Mouse (Mus musculus) C2C12 (cell line): ENCODE data around the gene Xpnpep3.

Experiments used
- CTCF ChIP-seq: IDR thresholded peaks from one replicate; pipeline ENCODE4 v1.5.1; 2011; ENCODE audit not compliant: control insufficient read depth, insufficient read depth, insufficient read length
- MYOD1 ChIP-seq: IDR thresholded peaks from one replicate; pipeline ENCODE4 v1.6.1; 2011; ENCODE audit warnings: low read depth; ENCODE audit not compliant: control insufficient read depth, insufficient read length
- MYOG ChIP-seq: IDR thresholded peaks from one replicate; pipeline ENCODE4 v1.6.1; 2011; ENCODE audit not compliant: control insufficient read depth, insufficient read length; ENCODE audit errors: extremely low read depth

DNA sequence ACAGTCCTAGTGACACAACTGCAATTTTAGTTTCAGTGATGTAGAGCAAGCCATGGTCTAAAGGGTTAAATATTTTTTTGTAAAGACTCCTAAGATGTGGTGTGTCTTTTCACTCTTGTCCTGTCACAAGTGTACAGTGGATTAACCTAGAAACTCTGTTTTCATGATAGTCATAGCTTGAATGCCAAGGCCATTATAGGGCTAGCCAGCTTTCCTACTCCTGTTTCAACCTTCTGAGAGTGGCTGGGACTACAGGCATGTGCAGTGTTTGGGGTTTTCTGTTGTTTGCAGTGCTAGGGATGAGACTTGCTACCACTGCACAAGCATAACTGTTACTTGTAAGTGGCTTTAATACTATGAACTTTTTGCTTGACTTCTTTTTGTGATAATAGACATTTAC, 39.3 kb downstream of the Xpnpep3 start:
- TF ChIP-seq CTCF (no peak), MYOD1 (no peak), MYOG (no peak)
